Mouse (Mus musculus) CD4-positive helper T cell, adult 2 months (primary cell): ENCODE data around the gene Map4.
"Not testable (repeated sequence)": the region's sequence is repeated elsewhere in the genome, so short reads cannot be mapped to it uniquely, and the experiment has no call there.

Experiments used
- DNase-seq: peaks from one replicate; pipeline ENCODE4 v3.0.0-alpha.2; 2012; ENCODE audit warnings: low read depth, missing footprints, low spot score

Map4 gene

GRCm38 (mm10) chr9:110062405-110062804 is 131.1 kb downstream of the Map4 start:
- DNase-seq = no peak

- no peak for DNase-seq
Measured at GRCm38 (mm10) chr9:110062861-110063260, 131.6 kb downstream of the Map4 start.

- DNase-seq = no peak
Measured at GRCm38 (mm10) chr9:110064641-110065040, 133.4 kb downstream of the Map4 start.

- DNase-seq = no peak
Measured at GRCm38 (mm10) chr9:110068745-110069144, 137.5 kb downstream of the Map4 start.

- no peak for DNase-seq
Measured at GRCm38 (mm10) chr9:110070358-110070757, 139.1 kb downstream of the Map4 start.

GRCm38 (mm10) chr9:110071011-110071410 is 139.8 kb downstream of the Map4 start:
- no peak for DNase-seq

- peak; percentile 66 for DNase-seq
Measured at GRCm38 (mm10) chr9:110071843-110072242, 140.6 kb downstream of the Map4 start.

GRCm38 (mm10) chr9:110076468-110076867 is 145.2 kb downstream of the Map4 start:
- not testable (repeated sequence) for DNase-seq

GRCm38 (mm10) chr9:110081066-110081465 is 149.8 kb downstream of the Map4 start:
- DNase-seq = no peak

- no peak for DNase-seq
Measured at GRCm38 (mm10) chr9:110084201-110084964, 153.1 kb downstream of the Map4 start.

GRCm38 (mm10) chr9:110085693-110086092 is 154.4 kb downstream of the Map4 start:
- DNase-seq = no peak

GRCm38 (mm10) chr9:110093303-110093702 is 162.0 kb downstream of the Map4 start:
- no peak for DNase-seq

GRCm38 (mm10) chr9:110094761-110095160 is 163.5 kb downstream of the Map4 start:
- DNase-seq = no peak

GRCm38 (mm10) chr9:110097791-110098190 is 166.5 kb downstream of the Map4 start:
- DNase-seq = no peak

- DNase-seq = peak; percentile 90
Measured at GRCm38 (mm10) chr9:110100627-110101600, 169.7 kb downstream of the Map4 start.

GRCm38 (mm10) chr9:110116353-110116976 is 185.2 kb downstream of the Map4 start:
- DNase-seq = no peak

- DNase-seq = peak; percentile 87
Measured at GRCm38 (mm10) chr9:110116977-110117778, 185.9 kb downstream of the Map4 start, which contains the start of gene Smarcc1. Gene Smarcc1 (plus strand): TSS chr9:110117708.

- DNase-seq = no peak
Measured at GRCm38 (mm10) chr9:110117779-110118139, 186.5 kb downstream of the Map4 start, which contains the start of gene Dhx30. Gene Dhx30 (minus strand): TSS chr9:110117830.

- no peak for DNase-seq
Measured at GRCm38 (mm10) chr9:110118249-110118648, 187.0 kb downstream of the Map4 start.

GRCm38 (mm10) chr9:110121424-110121823 is 190.2 kb downstream of the Map4 start:
- no peak for DNase-seq

- DNase-seq = no peak
Measured at GRCm38 (mm10) chr9:110123322-110123721, 192.1 kb downstream of the Map4 start.
